Mouse (Mus musculus) stomach, embryonic 16.5 days (tissue): ENCODE measurements at regions not wholly inside any gene's neighbourhood (a gene's known extent, or its start where the extent isn't known, plus 50 kb on each side); places are given as distances from the start of the nearest gene placed in this dataset.

Experiments
- ATAC-seq: fragments of 200-750 bp; cut with Nextera tagmentation; 2 replicates; pipeline ENCODE4 v1.8.0; 2017; ENCODE audit warnings: moderate number of reproducible peaks, moderate TSS enrichment; ENCODE audit not compliant: insufficient read depth, low FRiP score
- H3K27ac ChIP-seq: fragments of 300-500 bp; sonication (generic); 2 replicates; pipeline ENCODE4 v1.5.1; 2014; ENCODE audit warnings: low read length
- H3K27me3 ChIP-seq: fragments of 300-500 bp; sonication (generic); 2 replicates; pipeline ENCODE4 v1.6.1; 2014; ENCODE audit warnings: low read length, control low read depth, mixed read lengths; ENCODE audit not compliant: control insufficient read depth, insufficient read depth
- H3K36me3 ChIP-seq: fragments of 300-500 bp; sonication (generic); 2 replicates; pipeline ENCODE4 v1.6.1; 2014; ENCODE audit warnings: low read length; ENCODE audit not compliant: control insufficient read depth, insufficient read depth
- H3K4me1 ChIP-seq: fragments of 300-500 bp; sonication (generic); 2 replicates; pipeline ENCODE4 v1.6.1; 2014; ENCODE audit warnings: low read length, control low read depth, mixed read lengths; ENCODE audit not compliant: control insufficient read depth, insufficient read depth
- H3K4me2 ChIP-seq: fragments of 300-500 bp; sonication (generic); 2 replicates; pipeline ENCODE4 v1.6.1; 2014; ENCODE audit warnings: low read depth, low read length, mixed read lengths
- H3K4me3 ChIP-seq: fragments of 300-500 bp; sonication (generic); replicated peaks from 2 replicates; pipeline ENCODE4 v1.5.1; 2014; ENCODE audit warnings: mild to moderate bottlenecking, low read length
- H3K9ac ChIP-seq: fragments of 300-500 bp; sonication (generic); 2 replicates; pipeline ENCODE4 v1.6.1; 2014; ENCODE audit warnings: low read length
- H3K9me3 ChIP-seq: fragments of 300-500 bp; sonication (generic); replicated peaks from 2 replicates; pipeline ENCODE4 v1.6.1; 2016; ENCODE audit warnings: low read length, control low read depth; ENCODE audit not compliant: control insufficient read depth
- WGBS: fragments of 180-500 bp; shearing (Covaris S2); extraction: QIAGEN DNeasy Blood & Tissue Kit; methylation state at CpG from one replicate; pipeline ENCODE4 v1.1.7; 2014; 5-methylcytosine and 5-hydroxymethylcytosine counted together

DNA sequence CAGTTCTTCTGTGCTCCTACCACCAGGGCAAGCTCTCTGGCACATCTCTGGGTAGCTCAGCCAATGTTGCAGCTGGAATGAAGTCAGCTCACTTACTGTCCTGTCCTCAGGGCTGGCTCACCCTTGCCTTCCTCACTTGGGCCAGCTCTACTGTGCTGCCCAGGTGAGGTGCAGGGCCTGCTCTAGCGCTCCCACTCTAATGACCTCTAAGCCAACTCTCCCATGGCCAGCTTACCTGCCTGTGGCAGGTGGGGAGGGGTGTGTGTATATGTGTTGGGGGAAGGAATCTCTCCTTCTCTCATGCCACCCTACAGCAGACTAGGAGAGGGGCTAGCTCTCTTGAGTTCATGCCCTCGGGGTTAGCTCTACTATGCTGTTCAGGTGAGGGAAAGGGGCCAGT lies 275.6 kb upstream of the Ptger4 start:
- H3K4me1 ChIP-seq: no peaks in the 10 kb centered on the region
- no peak overlapping the region for H3K4me3 ChIP-seq
- no peak overlapping the region for H3K27ac ChIP-seq
- H3K36me3 ChIP-seq: no peaks in the 10 kb centered on the region
- 91% methylated on average over 2 of the region's 2 CpGs for WGBS
- ATAC-seq: 0 out of 2 replicates have a peak, but pooled peaks have one; percentile 37
- no peak overlapping the region for H3K9ac ChIP-seq
- no peak overlapping the region for H3K4me2 ChIP-seq
- H3K9me3 ChIP-seq: no peaks in the 10 kb centered on the region
- H3K27me3 ChIP-seq: no peaks in the 10 kb centered on the region

- no peak for ATAC-seq
- Histone ChIP-seq H3K4me2 (no peak overlapping the region), H3K4me3 (no peak overlapping the region), H3K9me3 (no peaks in the 10 kb centered on the region), H3K36me3 (no peaks in the 10 kb centered on the region), H3K27ac (no peak overlapping the region), H3K27me3 (no peaks in the 10 kb centered on the region), H3K9ac (no peak overlapping the region), H3K4me1 (no peaks in the 10 kb centered on the region)
- 87% methylated on average over 1 of the region's 1 CpGs for WGBS
Observed at GRCm38 (mm10) chr15:5519997-5520396, 276.0 kb upstream of the Ptger4 start.

GRCm38 (mm10) chr15:5528619-5529018 lies 284.6 kb upstream of the Ptger4 start:
- Histone ChIP-seq H3K4me3 (no peak overlapping the region), H3K27ac (no peak overlapping the region), H3K9me3 (no peaks in the 10 kb centered on the region), H3K36me3 (no peaks in the 10 kb centered on the region), H3K9ac (no peak overlapping the region), H3K27me3 (no peaks in the 10 kb centered on the region), H3K4me1 (no peaks in the 10 kb centered on the region), H3K4me2 (no peak overlapping the region)
- no peak for ATAC-seq
- WGBS: 86% methylated on average over 6 of the region's 6 CpGs

DNA sequence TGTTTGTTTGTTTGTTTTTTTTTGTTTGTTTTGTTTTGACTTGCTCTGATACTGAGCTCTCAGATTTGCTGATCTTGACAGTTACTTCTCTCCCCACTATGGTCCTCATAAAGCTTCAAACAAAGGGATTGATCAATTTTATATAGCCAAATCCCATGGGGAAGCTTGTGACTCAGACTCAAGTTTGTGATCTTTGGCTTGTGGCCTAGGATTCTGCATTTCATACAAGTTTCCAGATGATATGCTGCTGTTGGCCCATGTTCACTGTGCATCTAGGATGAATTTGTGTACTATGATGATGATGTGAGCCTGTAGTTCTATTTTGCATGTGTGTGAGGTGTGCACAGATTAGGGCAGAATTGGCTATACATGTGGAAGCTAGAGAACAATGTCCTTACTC lies 289.7 kb upstream of the Ptger4 start:
- Histone ChIP-seq H3K4me2 (no peak overlapping the region), H3K9ac (no peak overlapping the region), H3K27me3 (no peaks in the 10 kb centered on the region), H3K4me1 (no peaks in the 10 kb centered on the region), H3K36me3 (no peaks in the 10 kb centered on the region), H3K9me3 (no peaks in the 10 kb centered on the region), H3K27ac (no peak overlapping the region), H3K4me3 (no peak overlapping the region)
- no peak for ATAC-seq

DNA sequence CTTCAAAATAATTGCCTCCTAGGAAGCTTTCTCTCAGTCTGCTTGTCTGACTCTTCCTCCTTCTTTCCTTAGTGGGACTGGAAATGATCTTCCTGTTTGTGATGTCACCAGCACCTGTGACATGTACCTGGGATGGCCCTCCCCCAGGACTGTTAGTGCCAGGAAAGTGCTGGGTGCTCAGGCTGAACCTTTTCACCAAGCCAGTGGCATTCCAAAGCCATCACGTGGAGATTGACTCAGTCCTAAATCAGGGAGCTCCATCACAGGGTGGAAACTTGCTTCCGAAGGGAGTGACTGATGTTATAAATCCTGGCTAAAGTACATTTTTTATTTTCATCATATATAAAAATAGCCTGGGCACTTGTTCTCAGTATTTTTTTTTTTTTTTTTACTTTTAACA lies 293.4 kb upstream of the Ptger4 start:
- no peak overlapping the region for H3K4me3 ChIP-seq
- H3K9ac ChIP-seq: no peak overlapping the region
- no peaks in the 10 kb centered on the region for H3K9me3 ChIP-seq
- no peaks in the 10 kb centered on the region for H3K36me3 ChIP-seq
- ATAC-seq: no peak
- H3K4me1 ChIP-seq: no peaks in the 10 kb centered on the region
- H3K4me2 ChIP-seq: no peak overlapping the region
- WGBS: 63% methylated on average over 2 of the region's 2 CpGs
- H3K27me3 ChIP-seq: no peaks in the 10 kb centered on the region
- no peak overlapping the region for H3K27ac ChIP-seq

DNA sequence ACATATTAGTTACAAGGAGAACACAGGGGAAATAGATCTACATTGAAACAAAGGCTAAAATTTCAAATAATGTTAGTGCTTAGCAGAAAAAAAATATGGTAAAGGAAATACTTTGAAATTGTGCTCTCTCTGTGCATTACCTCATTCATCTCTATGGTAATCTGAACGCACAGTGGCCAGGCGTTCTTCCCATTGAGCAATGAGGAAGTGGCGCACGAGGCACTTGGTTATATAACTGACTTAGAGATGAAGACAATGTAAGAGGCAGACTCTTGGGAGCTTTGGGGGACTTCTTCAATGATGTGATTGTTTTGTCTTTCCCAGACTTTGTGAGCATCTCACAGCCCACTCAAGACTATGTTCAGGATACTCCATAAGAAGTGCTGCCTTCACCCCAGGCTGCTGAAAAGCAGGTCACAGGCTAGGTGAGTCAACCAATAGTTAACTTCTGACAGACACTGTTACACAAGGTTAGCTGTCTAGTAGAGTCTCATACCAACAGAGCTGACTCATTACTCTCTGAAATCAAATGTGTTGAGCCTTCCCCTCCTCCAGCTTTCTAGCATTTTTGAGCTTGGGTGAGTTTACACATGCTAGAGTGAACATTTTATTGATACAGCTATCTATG lies 295.4 kb upstream of the Ptger4 start:
- ATAC-seq: no peak
- Histone ChIP-seq H3K27me3 (no peaks in the 10 kb centered on the region), H3K27ac (no peak overlapping the region), H3K9ac (no peak overlapping the region), H3K9me3 (no peaks in the 10 kb centered on the region), H3K4me1 (no peaks in the 10 kb centered on the region), H3K36me3 (no peaks in the 10 kb centered on the region), H3K4me3 (no peak overlapping the region), H3K4me2 (no peak overlapping the region)
- WGBS: 74% methylated on average over 4 of the region's 4 CpGs

- H3K27me3 ChIP-seq: no peaks in the 10 kb centered on the region
- H3K4me3 ChIP-seq: no peak overlapping the region
- H3K9ac ChIP-seq: no peak overlapping the region
- peaks cover 4% of the 10 kb centered on the region; the same call in 1 of the 2 replicates for H3K4me1 ChIP-seq
- H3K36me3 ChIP-seq: no peaks in the 10 kb centered on the region
- no peaks in the 10 kb centered on the region for H3K9me3 ChIP-seq
- 60% methylated on average over 4 of the region's 4 CpGs for WGBS
- H3K4me2 ChIP-seq: no peak overlapping the region
- no peak overlapping the region for H3K27ac ChIP-seq
- no peak for ATAC-seq
Observed at GRCm38 (mm10) chr15:5554526-5554925, 310.5 kb upstream of the Ptger4 start.

- no peak overlapping the region for H3K4me3 ChIP-seq
- H3K27ac ChIP-seq: no peak overlapping the region
- 75% methylated on average over 4 of the region's 4 CpGs for WGBS
- no peak for ATAC-seq
- H3K4me2 ChIP-seq: no peak overlapping the region
- H3K9me3 ChIP-seq: no peaks in the 10 kb centered on the region
- H3K9ac ChIP-seq: no peak overlapping the region
- no peaks in the 10 kb centered on the region for H3K36me3 ChIP-seq
- no peaks in the 10 kb centered on the region for H3K27me3 ChIP-seq
- H3K4me1 ChIP-seq: peaks cover 4% of the 10 kb centered on the region; the same call in 1 of the 2 replicates
Observed at GRCm38 (mm10) chr15:5554926-5555325, 310.9 kb upstream of the Ptger4 start.

- Histone ChIP-seq H3K27ac (no peak overlapping the region), H3K4me1 (peaks cover 4% of the 10 kb centered on the region; the same call in 1 of the 2 replicates), H3K36me3 (no peaks in the 10 kb centered on the region), H3K9me3 (no peaks in the 10 kb centered on the region), H3K4me3 (no peak overlapping the region), H3K4me2 (no peak overlapping the region), H3K27me3 (no peaks in the 10 kb centered on the region), H3K9ac (no peak overlapping the region)
- ATAC-seq: no peak
- 51% methylated on average over 7 of the region's 7 CpGs for WGBS
Observed at GRCm38 (mm10) chr15:5555381-5556066, 311.5 kb upstream of the Ptger4 start.
